Mouse (Mus musculus) liver, postnatal 0 days (tissue): Measurements from ENCODE around the gene Tef.
A peak's percentile ranks its signal among the peaks of the same experiment; 100 is the strongest.

Experiments
- CTCF ChIP-seq: sonication (generic); IDR thresholded peaks from 2 replicates; pipeline ENCODE4 v1.5.1; 2016; ENCODE audit warnings: antibody characterized with exemption, low read depth
- EP300 ChIP-seq: IDR thresholded peaks from 2 replicates; pipeline ENCODE4 v1.6.1; 2016; ENCODE audit warnings: antibody characterized with exemption, low read depth, mild to moderate bottlenecking

DNA sequence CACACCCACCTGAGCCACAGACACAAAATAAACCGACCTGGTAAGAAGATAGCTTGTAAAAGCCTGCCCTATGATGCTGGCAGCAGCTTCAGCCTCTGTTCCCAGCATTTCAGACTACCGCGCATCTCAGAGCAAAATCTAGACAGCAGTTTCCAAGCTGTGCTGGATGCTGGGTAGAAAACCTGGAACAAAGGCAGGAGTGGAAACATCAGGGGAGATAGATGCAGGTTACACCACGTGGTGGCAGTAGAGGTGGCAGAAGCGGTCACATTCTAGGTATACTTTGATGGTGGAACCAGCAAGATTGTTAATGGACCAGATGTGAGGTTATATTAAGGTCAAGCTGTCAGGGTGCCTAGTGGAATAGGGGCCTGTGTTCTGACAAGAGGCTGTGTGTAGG lies 17.5 kb upstream of the Tef start:
- TF ChIP-seq CTCF = peak; percentile 56
- TF ChIP-seq EP300 = no peak
